ENCODE assay signal across 16 mouse cellular contexts in genomic region chr19:6346661-6347060, GRCm38 (mm10).
"Had no signal": no experiment of that assay in that cellular context is flagged by ENCODE, and none has a peak within 500 bp of the region (broad histone marks: within the 10 kb centered on the region; RNA-seq: fewer than 3 reads in every experiment).

No protein-coding gene starts in this region.

- H3K27me3 ChIP-seq: limb, embryonic 13.5 days; liver, embryonic 12.5 days; liver, embryonic 15.5 days; midbrain, embryonic 13.5 days had no signal

- H3K9me3 ChIP-seq: limb, embryonic 10.5 days; limb, embryonic 13.5 days; liver, embryonic 12.5 days; liver, embryonic 15.5 days; megakaryocyte, embryonic 14.5 days; midbrain, embryonic 10.5 days; midbrain, embryonic 13.5 days had no signal

- H3K4me3 ChIP-seq: limb, embryonic 10.5 days; limb, embryonic 13.5 days; liver, embryonic 12.5 days; liver, embryonic 15.5 days; midbrain, embryonic 13.5 days; myocyte had no signal

- H3K27ac ChIP-seq: kidney, postnatal 0 days; limb, embryonic 13.5 days; liver, embryonic 12.5 days; liver, embryonic 15.5 days; macrophage; midbrain, embryonic 10.5 days; midbrain, embryonic 13.5 days had no signal

- DNase-seq: kidney, adult 8-10 months; kidney, postnatal 25 days; liver; lung, adult 18-20 months; thymus, adult 18-20 months; thymus, postnatal 36 days had no signal
